Mouse (Mus musculus) olfactory bulb, adult 2 months (tissue): ENCODE results near the gene Fgfr2. TPM values are rescaled to one million over a fixed set of nuclear protein-coding genes. Genes with fewer than 3 reads are reported as not detected.
A peak's percentile ranks its signal among the peaks of the same experiment; 100 is the strongest.

Source experiments
- H3K27ac ChIP-seq: fragments of 200-500 bp; 2 replicates; pipeline ENCODE4 v1.5.1; 2012; ENCODE audit warnings: low read depth, low read length; ENCODE audit not compliant: insufficient read depth
- H3K4me1 ChIP-seq: fragments of 200-500 bp; 2 replicates; pipeline ENCODE4 v1.6.1; 2012; ENCODE audit warnings: low read length; ENCODE audit not compliant: control insufficient read depth, insufficient read depth
- H3K4me3 ChIP-seq: fragments of 200-500 bp; 2 replicates; pipeline ENCODE4 v1.5.1; 2012; ENCODE audit warnings: mild to moderate bottlenecking, low read depth, low read length, moderate library complexity; ENCODE audit not compliant: insufficient read depth
- CTCF ChIP-seq: fragments of 200-500 bp; IDR thresholded peaks from 2 replicates; pipeline ENCODE4 v1.5.1; 2012; ENCODE audit warnings: low read depth, mild to moderate bottlenecking, low read length, moderate library complexity; ENCODE audit not compliant: insufficient read depth
- POLR2A ChIP-seq: fragments of 200-500 bp; IDR thresholded peaks from 2 replicates; pipeline ENCODE4 v1.6.1; 2012; ENCODE audit warnings: mild to moderate bottlenecking, low read depth, low read length, moderate library complexity; ENCODE audit not compliant: insufficient read depth
- WGBS: fragments of 180-500 bp; shearing (Covaris S2); methylation state at CpG from one replicate; pipeline ENCODE4 v1.1.7; 2018; 5-methylcytosine and 5-hydroxymethylcytosine counted together
- polyA plus RNA-seq: library from polyadenylated mRNA; stranded (reverse); fragments of >200 nt; gene quantifications from 2 replicates; pipeline ENCODE4 v1.2.4, GENCODE M21; 2012; ENCODE audit warnings: low replicate concordance; ENCODE audit not compliant: missing spikeins, insufficient read depth, insufficient read length

Fgfr2 gene
- polyA plus RNA-seq, 1 experiment, result not detected

DNA sequence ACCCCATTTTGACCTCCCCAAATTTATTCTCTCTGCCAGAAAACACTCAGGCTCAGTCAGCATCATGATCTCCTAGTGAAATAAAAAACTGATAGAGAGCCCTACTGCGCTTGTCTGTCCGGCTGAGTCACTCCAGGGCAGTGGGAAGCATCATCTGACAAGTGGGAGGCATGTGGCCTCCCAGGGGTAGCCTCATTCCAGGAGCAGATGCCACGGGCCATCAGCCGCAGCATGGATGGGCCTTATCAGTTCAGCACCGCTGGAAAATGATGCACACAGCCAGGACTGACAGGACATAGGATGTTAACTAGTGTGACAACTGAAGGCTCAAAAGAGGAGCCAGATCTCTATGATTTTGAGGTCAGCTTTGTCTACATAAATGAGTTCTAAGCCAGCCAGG lies 281.9 kb downstream of the Fgfr2 start:
- TF ChIP-seq POLR2A (no peak), CTCF (no peak)
- Histone ChIP-seq H3K27ac (no peak overlapping the region), H3K4me3 (no peak overlapping the region), H3K4me1 (peaks cover 3% of the 10 kb centered on the region; the same call in 1 of the 2 replicates)
- WGBS, result 81% methylated on average over 5 of the region's 5 CpGs

DNA sequence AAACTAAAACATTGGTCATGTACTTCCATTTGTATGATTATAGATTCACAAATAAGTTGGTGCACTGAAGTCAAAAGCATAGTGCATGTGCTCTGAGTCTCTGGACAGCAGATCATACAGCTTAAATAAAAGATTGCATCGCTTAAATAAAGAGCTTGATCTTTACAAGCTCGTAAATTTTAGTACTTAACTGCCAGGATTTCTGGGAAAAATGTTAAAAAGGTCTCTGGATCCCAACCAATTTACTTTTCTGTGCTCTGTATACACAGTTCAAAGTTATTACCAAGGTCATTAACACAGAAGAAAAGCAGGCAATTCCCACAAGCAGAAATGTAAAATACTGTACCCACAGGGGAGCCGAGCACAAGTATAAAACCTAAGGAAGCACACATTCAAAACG lies 292.2 kb downstream of the Fgfr2 start:
- TF ChIP-seq POLR2A (no peak), CTCF (no peak)
- 43% methylated on average over 4 of the region's 4 CpGs for WGBS
- Histone ChIP-seq H3K27ac (no peak overlapping the region), H3K4me3 (no peak overlapping the region), H3K4me1 (no peaks in the 10 kb centered on the region)

DNA sequence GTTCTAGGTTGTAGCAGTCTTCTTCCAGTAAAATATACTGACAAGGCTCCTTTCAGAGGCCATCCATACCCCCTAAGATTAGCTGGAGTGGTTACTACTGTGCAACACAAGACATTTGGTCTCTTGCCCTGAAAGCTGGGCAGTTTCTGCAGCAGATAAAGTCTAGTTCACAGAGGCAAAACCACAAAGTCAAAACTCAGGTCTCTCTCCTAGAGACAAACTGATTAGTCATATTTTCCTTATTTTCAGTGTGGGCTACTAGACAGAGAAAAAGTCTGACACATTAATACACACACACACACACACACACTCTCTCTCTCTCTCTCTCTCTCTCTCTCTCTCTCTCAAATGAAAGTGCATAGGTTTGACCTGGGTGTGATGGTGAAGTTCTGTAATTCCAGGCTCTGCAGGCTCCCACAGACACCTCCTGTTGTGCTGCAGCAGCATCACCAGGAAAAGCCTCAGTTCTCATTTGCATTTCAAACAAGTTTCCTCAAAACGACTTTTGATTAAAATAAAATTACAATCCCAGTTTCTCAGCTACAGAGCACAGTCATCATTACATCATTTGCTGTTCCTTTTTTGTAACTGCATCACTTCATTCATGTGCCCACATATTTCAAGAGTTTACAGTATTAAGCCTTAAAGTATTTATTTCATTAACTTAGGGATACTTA lies 298.7 kb downstream of the Fgfr2 start:
- Histone ChIP-seq H3K4me3 (no peak overlapping the region), H3K27ac (no peak overlapping the region), H3K4me1 (peaks cover 2% of the 10 kb centered on the region; the same call in 1 of the 2 replicates)
- TF ChIP-seq CTCF, result no peak
- TF ChIP-seq POLR2A, result no peak
- WGBS, result 5% methylated on average over 1 of the region's 1 CpGs

DNA sequence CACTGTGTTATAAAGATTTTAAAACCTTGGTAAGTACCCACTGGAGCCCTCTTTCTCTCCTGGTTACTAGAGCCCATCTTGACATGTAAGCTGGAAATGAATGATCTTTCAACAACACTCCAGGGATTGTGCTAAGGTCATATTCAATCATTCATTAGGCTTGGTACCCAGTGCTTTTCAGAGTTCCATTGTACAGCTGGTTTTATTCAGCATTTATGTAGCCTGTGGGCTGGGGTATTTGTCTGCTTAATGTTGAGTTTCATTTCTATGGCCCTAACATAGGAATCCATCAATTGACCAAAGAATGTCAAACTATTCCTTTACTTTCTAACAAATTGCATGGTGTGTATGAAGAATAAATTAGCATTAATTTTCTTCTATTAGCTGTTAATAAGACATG lies 299.3 kb downstream of the Fgfr2 start:
- TF ChIP-seq POLR2A (no peak), CTCF (no peak)
- Histone ChIP-seq H3K4me1 (peaks cover 2% of the 10 kb centered on the region; the same call in 1 of the 2 replicates), H3K27ac (no peak overlapping the region), H3K4me3 (no peak overlapping the region)

DNA sequence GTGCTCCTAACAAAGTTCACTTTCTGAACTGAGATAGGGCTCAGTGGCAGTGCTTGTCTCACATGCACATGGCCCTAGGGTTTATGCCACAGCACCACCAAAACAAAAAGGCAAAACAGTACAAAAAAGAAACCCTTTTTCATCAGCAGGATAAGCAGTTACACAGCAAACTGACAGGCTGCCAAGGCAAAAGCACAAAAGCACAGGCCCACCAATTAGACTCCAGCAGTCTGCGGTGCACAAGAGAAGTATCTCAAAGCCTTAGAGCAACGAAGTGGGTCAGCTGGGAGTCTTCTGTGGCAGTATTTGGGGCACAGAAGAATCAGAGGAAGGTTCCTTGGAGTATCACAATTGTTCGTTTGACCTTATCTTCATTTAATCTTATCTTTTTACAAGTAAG lies 302.5 kb downstream of the Fgfr2 start:
- 40% methylated on average over 3 of the region's 3 CpGs for WGBS
- H3K27ac ChIP-seq, result no peak overlapping the region
- no peak overlapping the region for H3K4me3 ChIP-seq
- TF ChIP-seq CTCF, result no peak
- TF ChIP-seq POLR2A, result no peak
- H3K4me1 ChIP-seq, result peaks cover 2% of the 10 kb centered on the region; the same call in 1 of the 2 replicates

DNA sequence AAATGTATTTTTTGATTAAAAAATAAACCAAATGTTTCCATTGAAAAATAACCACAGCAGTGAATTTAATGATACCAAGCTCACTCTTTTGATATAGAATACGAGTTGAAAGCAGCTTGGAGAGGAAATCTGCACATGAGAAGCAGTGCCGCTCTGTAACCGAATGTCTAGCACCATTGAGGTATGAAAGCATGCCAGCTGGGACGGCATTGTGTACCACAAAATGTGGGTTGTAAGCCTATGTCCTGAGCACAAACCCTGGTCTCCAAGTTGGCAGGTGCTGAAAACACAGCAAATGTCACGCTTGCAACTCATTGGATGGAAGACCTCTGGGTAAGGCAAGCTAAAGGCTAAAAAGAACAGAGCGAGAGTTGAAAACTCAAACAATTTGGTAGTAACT lies 306.1 kb downstream of the Fgfr2 start:
- Histone ChIP-seq H3K4me3 (no peak overlapping the region), H3K27ac (no peak overlapping the region), H3K4me1 (peaks cover 5% of the 10 kb centered on the region)
- TF ChIP-seq CTCF, result no peak
- TF ChIP-seq POLR2A, result no peak
- 87% methylated on average over 6 of the region's 6 CpGs for WGBS

DNA sequence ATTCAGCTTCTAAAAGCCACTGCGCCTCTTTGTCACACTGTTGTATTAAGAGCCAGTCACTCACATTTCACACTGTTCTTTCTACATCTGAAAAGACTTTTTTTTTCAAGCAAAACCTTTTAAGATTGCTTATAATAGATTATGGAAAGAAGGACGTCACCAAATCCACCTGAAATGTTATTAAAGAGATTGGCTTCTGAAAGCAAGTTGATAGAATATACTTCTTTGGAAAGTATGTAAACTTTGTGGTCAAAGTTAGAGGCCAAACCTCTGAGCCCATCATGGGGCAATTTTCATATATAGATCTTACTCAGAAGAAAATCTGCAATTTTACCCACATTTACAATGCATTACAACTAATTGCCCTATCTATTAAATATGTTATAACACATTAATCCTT lies 306.6 kb downstream of the Fgfr2 start:
- Histone ChIP-seq H3K4me3 (no peak overlapping the region), H3K27ac (no peak overlapping the region), H3K4me1 (peaks cover 8% of the 10 kb centered on the region)
- TF ChIP-seq POLR2A (no peak), CTCF (no peak)
- WGBS, result 81% methylated on average over 2 of the region's 2 CpGs

DNA sequence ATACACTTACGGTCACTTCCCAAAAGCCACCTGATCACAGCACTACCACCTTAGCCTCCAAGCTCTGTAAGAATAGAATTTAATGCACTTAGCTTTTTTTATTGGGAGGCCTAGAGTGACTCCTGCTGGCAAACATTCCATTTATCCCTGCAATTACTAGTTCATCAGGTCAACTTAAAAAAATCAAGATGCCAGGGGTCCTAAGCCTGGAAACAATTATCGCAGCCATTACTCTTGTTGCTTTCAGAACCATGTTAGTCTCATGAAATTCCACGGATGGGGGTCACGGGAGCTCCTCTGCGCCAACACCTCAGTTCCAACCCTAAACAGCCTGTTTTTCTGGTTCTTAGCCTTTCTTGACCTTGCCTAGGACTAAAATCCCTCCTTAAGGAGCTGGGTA lies 308.1 kb downstream of the Fgfr2 start:
- TF ChIP-seq CTCF, result no peak
- no peak overlapping the region for H3K27ac ChIP-seq
- peaks cover 11% of the 10 kb centered on the region for H3K4me1 ChIP-seq
- no peak overlapping the region for H3K4me3 ChIP-seq
- WGBS, result 89% methylated on average over 5 of the region's 5 CpGs

DNA sequence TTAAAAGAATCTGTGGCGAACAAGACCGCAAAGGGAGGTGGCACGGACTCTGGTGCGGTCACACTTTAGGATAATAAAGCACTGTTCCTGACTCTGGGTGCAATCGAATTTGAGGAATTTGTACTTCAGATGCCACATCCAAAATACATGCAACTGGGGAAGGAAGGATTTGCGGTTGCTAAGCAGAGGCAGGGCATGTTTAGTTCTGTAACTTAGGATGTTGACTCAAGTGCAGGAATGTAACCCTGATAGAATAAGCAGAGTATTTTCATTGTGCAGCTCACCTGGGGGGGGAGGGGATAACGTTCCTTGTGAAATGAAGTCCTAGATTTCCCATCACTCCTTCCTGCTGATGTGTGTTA lies 309.1 kb downstream of the Fgfr2 start:
- 2% methylated on average over 7 of the region's 7 CpGs for WGBS
- TF ChIP-seq CTCF (no peak), POLR2A (no peak)
- peaks cover 18% of the 10 kb centered on the region for H3K4me1 ChIP-seq
- H3K4me3 ChIP-seq, result peak overlapping the region; percentile 60
- no peak overlapping the region for H3K27ac ChIP-seq
